Mouse (Mus musculus) liver, postnatal 0 days (tissue): ENCODE results near the gene Ptges.
"Not testable (repeated sequence)": the region's sequence is repeated elsewhere in the genome, so short reads cannot be mapped to it uniquely, and the experiment has no call there.

Experiments used
- CTCF ChIP-seq: sonication (generic); IDR thresholded peaks from 2 replicates; pipeline ENCODE4 v1.5.1; 2016; ENCODE audit warnings: antibody characterized with exemption, low read depth
- EP300 ChIP-seq: IDR thresholded peaks from 2 replicates; pipeline ENCODE4 v1.6.1; 2016; ENCODE audit warnings: antibody characterized with exemption, low read depth, mild to moderate bottlenecking

DNA sequence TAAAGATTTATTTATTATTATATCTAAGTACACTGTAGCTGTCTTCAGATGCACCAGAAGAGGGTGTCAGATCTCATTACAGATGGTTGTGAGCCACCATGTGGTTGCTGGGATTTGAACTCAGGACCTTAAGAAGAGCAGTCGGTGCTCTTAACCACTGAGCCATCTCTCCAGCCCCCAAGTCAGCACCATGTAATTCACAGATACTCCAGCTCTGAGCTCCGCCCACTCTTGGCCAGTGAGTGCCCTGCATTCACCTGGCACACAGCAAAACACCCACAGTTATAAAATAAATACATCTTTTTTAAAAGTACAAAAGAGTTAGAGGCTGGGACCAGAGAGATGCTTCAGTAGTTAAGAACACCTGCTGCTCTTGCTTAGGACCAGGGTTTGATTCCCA, 1.2 kb upstream of the Ptges start:
- not testable (repeated sequence) for TF ChIP-seq EP300, CTCF
